Mouse (Mus musculus): Measurements from ENCODE around the gene 1700061G19Rik. TPM values are rescaled to one million over a fixed set of nuclear protein-coding genes. Genes with fewer than 3 reads are reported as not detected.

Gene 1700061G19Rik
- polyA plus RNA-seq, 1 experiment, result not detected

- Histone ChIP-seq H3K27me3 (ENCODE audit: control insufficient read depth, insufficient read depth, low read length) (no peaks in the 10 kb centered on the region), H3K4me3 (ENCODE audit: low read depth, low read length) (no peak overlapping the region), H3K36me3 (ENCODE audit: control insufficient read depth, insufficient read depth, low read length) (no peaks in the 10 kb centered on the region), H3K27ac (ENCODE audit: insufficient read depth, low read depth, low read length) (no peak overlapping the region), H3K4me1 (ENCODE audit: control insufficient read depth, insufficient read depth, insufficient read length, low read length) (no peaks in the 10 kb centered on the region)
- 58% methylated on average over 15 of the region's 15 CpGs for WGBS
- TF ChIP-seq POLR2A (IDR thresholded peaks at IDR 0.05; ENCODE audit: low read depth, low read length), result no peak
- no peak for TF ChIP-seq CTCF (IDR thresholded peaks at IDR 0.05; ENCODE audit: extremely low read depth, insufficient read length, insufficient replicate concordance, low read depth, low read length)
These were observed 4.9 kb upstream of the 1700061G19Rik start for GRCm38 (mm10) chr17:56870287-56870953.

- WGBS, result 70% methylated on average over 8 of the region's 8 CpGs
- TF ChIP-seq POLR2A (IDR thresholded peaks at IDR 0.05; ENCODE audit: low read depth, low read length) (no peak), CTCF (IDR thresholded peaks at IDR 0.05; ENCODE audit: extremely low read depth, insufficient read length, insufficient replicate concordance, low read depth, low read length) (no peak)
- no peaks in the 10 kb centered on the region for H3K36me3 ChIP-seq (ENCODE audit: control insufficient read depth, insufficient read depth, low read length)
- no peak overlapping the region for H3K27ac ChIP-seq (ENCODE audit: insufficient read depth, low read depth, low read length)
- no peaks in the 10 kb centered on the region for H3K27me3 ChIP-seq (ENCODE audit: control insufficient read depth, insufficient read depth, low read length)
- no peaks in the 10 kb centered on the region for H3K4me1 ChIP-seq (ENCODE audit: control insufficient read depth, insufficient read depth, insufficient read length, low read length)
- H3K4me3 ChIP-seq (ENCODE audit: low read depth, low read length), result no peak overlapping the region
These were observed 3.5 kb upstream of the 1700061G19Rik start for GRCm38 (mm10) chr17:56871767-56872166.

- no peaks in the 10 kb centered on the region for H3K36me3 ChIP-seq (ENCODE audit: control insufficient read depth, insufficient read depth, low read length)
- no peaks in the 10 kb centered on the region for H3K4me1 ChIP-seq (ENCODE audit: control insufficient read depth, insufficient read depth, insufficient read length, low read length)
- no peak overlapping the region for H3K4me3 ChIP-seq (ENCODE audit: low read depth, low read length)
- H3K27ac ChIP-seq (ENCODE audit: insufficient read depth, low read depth, low read length), result no peak overlapping the region
- 70% methylated on average over 7 of the region's 7 CpGs for WGBS
- TF ChIP-seq POLR2A (IDR thresholded peaks at IDR 0.05; ENCODE audit: low read depth, low read length) (no peak), CTCF (IDR thresholded peaks at IDR 0.05; ENCODE audit: extremely low read depth, insufficient read length, insufficient replicate concordance, low read depth, low read length) (no peak)
- no peaks in the 10 kb centered on the region for H3K27me3 ChIP-seq (ENCODE audit: control insufficient read depth, insufficient read depth, low read length)
These were observed 2.8 kb upstream of the 1700061G19Rik start for GRCm38 (mm10) chr17:56872512-56872911.

DNA sequence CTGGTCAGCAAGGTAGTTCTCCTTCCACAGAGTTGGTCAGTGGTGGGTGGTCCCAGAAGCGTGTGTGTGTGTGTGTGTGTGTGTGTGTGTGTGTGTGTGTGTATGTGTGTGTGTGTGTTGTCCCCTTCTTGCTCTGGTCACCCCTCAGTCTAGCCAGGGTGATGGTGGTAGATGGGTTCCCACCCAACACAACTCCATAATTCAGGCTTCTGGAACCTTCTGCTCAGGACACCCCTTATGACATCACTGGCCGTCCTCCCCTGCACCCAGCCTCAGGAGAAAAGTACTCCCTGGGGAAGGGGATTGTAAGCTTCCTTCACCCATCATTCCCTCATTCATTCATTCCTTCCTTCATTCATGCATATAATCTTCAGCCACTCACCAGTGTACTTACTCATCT is 1.0 kb upstream of the 1700061G19Rik start, which contains the start of gene Acsbg2:
TSS of gene Acsbg2 (minus strand) at position 211 of the 400 bp plus-strand sequence.
- Histone ChIP-seq H3K4me1 (ENCODE audit: control insufficient read depth, insufficient read depth, insufficient read length, low read length) (no peaks in the 10 kb centered on the region), H3K27me3 (ENCODE audit: control insufficient read depth, insufficient read depth, low read length) (no peaks in the 10 kb centered on the region), H3K36me3 (ENCODE audit: control insufficient read depth, insufficient read depth, low read length) (no peaks in the 10 kb centered on the region), H3K4me3 (ENCODE audit: low read depth, low read length) (no peak within 1 kb of the TSS), H3K27ac (ENCODE audit: insufficient read depth, low read depth, low read length) (no peak within 1 kb of the TSS)
- 95% methylated on average over 1 of the region's 2 CpGs for WGBS
- TF ChIP-seq CTCF (IDR thresholded peaks at IDR 0.05; ENCODE audit: extremely low read depth, insufficient read length, insufficient replicate concordance, low read depth, low read length), result no peak
- TF ChIP-seq POLR2A (IDR thresholded peaks at IDR 0.05; ENCODE audit: low read depth, low read length), result no peak

DNA sequence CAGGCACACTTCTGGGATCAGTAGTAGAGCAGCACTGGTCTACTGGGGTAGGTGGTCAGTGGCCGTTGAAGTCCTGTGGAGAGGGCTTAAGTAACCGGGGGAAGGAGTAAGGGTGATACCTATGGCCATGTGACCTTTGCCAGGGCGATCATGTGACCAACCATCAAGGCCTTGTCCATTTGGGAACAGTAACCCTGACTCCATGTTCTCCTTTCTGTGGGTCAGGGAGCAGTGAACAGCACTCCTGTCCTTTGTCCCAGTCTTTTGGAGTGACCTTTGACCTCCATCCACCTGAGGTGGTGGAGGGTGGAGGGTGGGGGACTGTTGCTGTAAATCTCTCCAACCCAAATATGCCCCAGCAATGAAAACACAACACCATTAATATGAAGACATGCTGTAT is 1.2 kb downstream of the 1700061G19Rik start:
- H3K27ac ChIP-seq (ENCODE audit: insufficient read depth, low read depth, low read length), result no peak overlapping the region
- no peak overlapping the region for H3K4me3 ChIP-seq (ENCODE audit: low read depth, low read length)
- H3K36me3 ChIP-seq (ENCODE audit: control insufficient read depth, insufficient read depth, low read length), result no peaks in the 10 kb centered on the region
- H3K4me1 ChIP-seq (ENCODE audit: control insufficient read depth, insufficient read depth, insufficient read length, low read length), result no peaks in the 10 kb centered on the region
- 81% methylated on average over 3 of the region's 3 CpGs for WGBS
- no peaks in the 10 kb centered on the region for H3K27me3 ChIP-seq (ENCODE audit: control insufficient read depth, insufficient read depth, low read length)
- TF ChIP-seq POLR2A (IDR thresholded peaks at IDR 0.05; ENCODE audit: low read depth, low read length) (no peak), CTCF (IDR thresholded peaks at IDR 0.05; ENCODE audit: extremely low read depth, insufficient read length, insufficient replicate concordance, low read depth, low read length) (no peak)

- H3K4me3 ChIP-seq (ENCODE audit: low read depth, low read length), result no peak overlapping the region
- H3K27ac ChIP-seq (ENCODE audit: insufficient read depth, low read depth, low read length), result no peak overlapping the region
- H3K4me1 ChIP-seq (ENCODE audit: control insufficient read depth, insufficient read depth, insufficient read length, low read length), result no peaks in the 10 kb centered on the region
- H3K36me3 ChIP-seq (ENCODE audit: control insufficient read depth, insufficient read depth, low read length), result no peaks in the 10 kb centered on the region
- TF ChIP-seq POLR2A (IDR thresholded peaks at IDR 0.05; ENCODE audit: low read depth, low read length) (no peak), CTCF (IDR thresholded peaks at IDR 0.05; ENCODE audit: extremely low read depth, insufficient read length, insufficient replicate concordance, low read depth, low read length) (no peak)
- no peaks in the 10 kb centered on the region for H3K27me3 ChIP-seq (ENCODE audit: control insufficient read depth, insufficient read depth, low read length)
- WGBS, result 53% methylated on average over 8 of the region's 8 CpGs
These were observed 1.7 kb downstream of the 1700061G19Rik start for GRCm38 (mm10) chr17:56876981-56877380.

GRCm38 (mm10) chr17:56877426-56877825 is 2.1 kb downstream of the 1700061G19Rik start:
- Histone ChIP-seq H3K4me1 (ENCODE audit: control insufficient read depth, insufficient read depth, insufficient read length, low read length) (no peaks in the 10 kb centered on the region), H3K36me3 (ENCODE audit: control insufficient read depth, insufficient read depth, low read length) (no peaks in the 10 kb centered on the region), H3K27ac (ENCODE audit: insufficient read depth, low read depth, low read length) (no peak overlapping the region), H3K4me3 (ENCODE audit: low read depth, low read length) (no peak overlapping the region), H3K27me3 (ENCODE audit: control insufficient read depth, insufficient read depth, low read length) (no peaks in the 10 kb centered on the region)
- 87% methylated on average over 19 of the region's 19 CpGs for WGBS
- TF ChIP-seq CTCF (IDR thresholded peaks at IDR 0.05; ENCODE audit: extremely low read depth, insufficient read length, insufficient replicate concordance, low read depth, low read length) (no peak), POLR2A (IDR thresholded peaks at IDR 0.05; ENCODE audit: low read depth, low read length) (no peak)
